Mouse (Mus musculus): Measurements from ENCODE around the gene Olfr543.
"Not testable (repeated sequence)": the region's sequence is repeated elsewhere in the genome, so short reads cannot be mapped to it uniquely, and the experiment has no call there.

Olfr543 gene

DNA sequence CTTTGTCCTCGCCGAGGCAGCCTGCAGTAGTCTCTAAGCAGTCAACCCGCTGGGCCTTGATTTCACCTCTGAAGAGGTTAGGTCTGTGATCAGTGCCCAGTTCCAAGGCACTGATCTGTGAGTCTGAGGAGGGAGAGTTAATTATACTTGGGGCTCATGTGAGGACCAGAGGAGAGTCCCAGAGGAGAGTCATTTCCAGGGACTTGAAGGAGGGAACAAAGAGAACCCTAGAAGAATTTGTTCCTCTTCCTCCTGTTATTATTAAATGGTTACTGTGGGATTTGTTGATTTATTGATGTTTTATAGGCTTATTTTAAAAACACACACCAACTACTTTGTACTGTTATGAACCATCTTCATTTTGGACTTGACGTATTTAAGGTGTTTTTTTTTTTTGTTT is at the start of gene Olfr543:
Olfr543 (minus strand) TSS at position 101 of the 400 bp plus-strand sequence.
- no peak for DNase-seq

DNA sequence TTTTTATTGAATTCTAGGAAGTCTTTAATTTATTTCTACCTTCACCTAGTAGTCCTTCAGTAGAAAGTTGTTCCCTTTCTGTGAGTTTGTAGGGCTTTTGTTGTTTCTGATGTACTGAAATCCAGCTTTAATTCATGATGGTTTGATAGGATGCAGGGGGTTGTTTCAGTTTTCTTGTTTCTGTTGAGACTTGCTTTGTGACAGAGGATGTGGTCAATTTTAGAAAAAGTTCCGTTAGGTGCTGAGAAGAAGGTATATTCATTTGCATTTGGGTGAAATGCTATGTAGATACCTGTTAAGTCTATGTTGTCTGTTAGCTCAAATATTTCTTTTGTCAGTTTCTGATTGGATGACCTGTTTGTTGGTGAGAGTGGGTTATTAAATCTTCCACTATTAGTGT is 47.6 kb upstream of the Olfr543 start:
- no peak for DNase-seq

DNA sequence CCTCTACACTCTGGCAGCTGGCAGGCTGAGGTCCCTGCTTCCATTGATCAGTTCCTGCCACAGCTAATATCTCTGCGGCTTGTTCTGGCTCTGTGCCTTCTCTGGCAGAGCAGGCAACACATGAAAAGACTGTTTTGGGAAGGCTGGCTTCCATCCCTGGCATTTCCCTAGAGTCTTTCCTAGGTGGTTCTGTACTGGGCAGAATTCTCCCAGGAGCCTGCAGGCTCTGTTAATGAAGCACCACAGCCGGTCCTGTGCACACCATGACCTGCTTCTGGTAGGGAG is 35.5 kb upstream of the Olfr543 start:
- no peak for DNase-seq

DNA sequence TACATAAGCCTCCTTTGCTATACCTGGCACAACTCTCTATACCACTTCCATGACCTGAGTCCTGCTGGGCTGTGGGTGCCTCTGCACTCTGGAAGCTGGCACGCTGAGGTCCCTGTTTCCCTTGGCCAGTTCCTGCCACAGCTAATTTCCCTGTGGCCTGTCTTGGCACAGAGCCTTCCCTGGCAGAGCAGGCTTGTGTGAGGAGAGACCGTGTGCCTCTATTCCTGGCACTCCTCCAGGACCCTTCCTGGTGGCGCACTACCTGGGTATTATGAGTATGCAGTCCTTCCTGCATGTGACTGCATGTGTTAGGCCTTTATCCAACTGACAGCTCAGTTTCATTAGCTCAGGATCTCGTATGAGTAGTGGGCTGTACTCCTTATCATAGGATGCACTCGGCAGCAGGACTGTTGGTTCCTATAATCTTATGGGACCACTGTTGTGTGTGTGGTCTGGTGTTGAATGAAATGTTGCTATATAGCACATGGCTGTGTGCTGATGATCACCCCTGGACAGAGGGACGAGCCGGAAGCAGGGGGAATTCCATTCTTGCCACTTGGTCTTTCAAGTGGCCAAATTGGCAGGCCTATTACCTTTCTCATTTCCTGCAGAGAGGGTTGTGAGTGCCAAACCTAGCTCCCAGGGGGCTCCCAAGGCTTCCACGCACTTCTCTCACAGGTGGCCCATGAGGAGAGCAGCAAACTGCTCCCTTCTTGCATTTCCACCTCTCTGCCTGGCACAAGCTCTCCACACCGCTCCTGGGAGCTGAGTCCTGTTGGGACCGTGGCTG is 35.0 kb upstream of the Olfr543 start:
- peak; percentile 14 for DNase-seq

DNA sequence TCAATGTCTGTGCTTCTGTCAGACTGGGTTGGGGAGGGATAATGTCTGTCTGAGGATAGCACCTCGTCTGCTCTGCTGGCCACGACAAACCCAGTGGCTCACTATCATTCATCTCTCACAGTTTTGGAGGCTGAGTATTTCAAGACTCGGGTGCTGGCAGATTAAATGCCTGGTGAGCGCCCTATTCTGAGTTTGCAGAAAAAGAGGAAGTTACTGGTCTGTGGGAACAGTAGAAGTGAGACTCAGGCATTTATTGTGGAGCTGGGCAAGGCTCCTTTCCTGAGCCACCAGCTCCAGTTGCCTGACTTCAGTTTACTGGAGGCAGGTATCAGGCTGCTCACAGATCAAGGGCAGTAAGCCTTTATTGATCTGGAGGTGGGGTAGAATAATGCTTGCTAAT is 32.7 kb upstream of the Olfr543 start:
- DNase-seq: no peak

DNA sequence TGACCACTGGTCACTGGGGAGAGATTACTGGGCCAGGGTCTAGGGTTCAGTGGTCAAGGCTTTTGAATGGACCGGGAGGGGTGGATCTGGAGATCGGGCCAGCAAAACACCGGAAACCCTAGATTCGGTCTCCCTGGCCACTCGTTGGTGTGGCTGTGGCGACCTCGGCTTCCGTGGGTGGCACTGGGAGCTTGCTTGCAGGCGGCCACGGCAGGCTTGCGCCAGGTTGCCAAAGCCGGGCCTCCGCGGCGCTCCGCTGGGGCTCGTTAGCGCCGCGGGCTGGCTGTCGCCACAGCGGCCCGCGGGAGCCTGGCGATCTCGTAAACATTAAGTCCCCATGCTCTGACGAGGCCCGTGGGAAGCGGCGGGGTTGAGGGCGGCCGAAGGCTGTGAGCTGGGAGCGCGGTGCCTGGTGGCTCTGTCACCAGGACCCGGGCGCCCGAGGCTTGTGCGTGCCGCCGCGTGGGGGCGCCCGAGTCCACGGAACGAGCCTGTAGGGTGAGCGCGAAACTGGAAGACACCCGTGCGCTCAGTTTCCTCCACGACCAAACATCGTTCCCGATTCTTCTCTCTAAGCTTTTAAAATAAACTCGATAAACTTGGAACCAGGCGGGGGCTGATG is 31.4 kb upstream of the Olfr543 start:
- DNase-seq: peak; percentile 88

DNA sequence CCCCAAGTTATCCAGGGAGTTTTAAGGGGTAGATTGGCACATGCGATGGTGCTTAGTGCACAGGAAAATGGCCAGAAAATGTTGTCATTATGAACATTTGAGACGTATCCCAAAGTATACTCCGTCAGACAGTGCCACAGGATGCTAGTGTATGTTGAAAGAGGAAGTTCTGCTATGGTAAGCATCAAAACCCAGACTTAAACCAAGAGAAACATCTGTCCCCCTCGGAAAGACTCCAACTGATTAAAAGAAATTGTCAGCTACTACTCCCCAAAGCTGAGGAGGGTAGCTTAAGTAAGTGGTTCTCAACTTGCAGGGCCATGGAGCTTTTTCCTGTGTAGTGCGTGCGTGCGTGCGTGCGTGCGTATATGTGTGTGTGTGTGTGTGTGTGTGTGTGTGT is 30.4 kb upstream of the Olfr543 start:
- DNase-seq: no peak

DNA sequence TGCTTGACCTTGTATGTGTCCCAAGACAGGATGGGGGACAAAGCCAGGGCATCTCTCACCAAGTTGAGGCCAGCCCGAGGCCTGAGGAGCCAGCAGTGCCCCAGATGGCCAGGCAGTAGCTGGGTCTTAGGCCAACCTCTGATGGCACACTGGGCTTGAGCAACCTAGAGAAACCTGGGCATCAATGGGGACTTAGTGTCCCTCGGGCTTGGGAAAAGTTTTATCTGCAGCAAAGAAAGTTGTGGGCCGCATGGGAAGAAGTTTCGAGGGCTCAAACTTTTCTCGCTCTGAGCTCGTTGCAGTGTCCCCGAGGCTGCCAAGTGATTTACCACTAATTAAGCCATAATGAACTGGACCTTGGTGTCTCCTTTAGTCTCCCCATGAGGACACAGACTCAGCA is 28.2 kb upstream of the Olfr543 start:
- no peak for DNase-seq

DNA sequence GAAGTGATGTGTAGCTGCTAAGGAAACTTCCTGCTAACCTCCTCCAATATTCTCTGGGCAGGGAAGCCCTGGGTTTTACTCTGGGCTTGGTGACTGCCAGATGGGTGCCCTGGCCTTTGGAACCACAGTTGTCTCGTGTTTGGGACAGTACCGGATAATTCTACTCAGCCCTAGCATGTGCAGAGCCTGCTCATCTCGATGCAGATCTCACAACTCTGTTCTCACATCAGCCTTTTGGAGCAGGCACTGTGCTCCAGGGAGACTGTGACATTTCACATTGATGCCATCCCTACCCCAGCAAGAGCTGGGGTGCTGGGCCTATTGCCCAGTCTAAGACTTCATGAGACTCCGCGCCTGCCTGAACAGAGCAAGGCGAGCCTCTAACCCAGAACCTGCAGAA is 27.2 kb upstream of the Olfr543 start:
- DNase-seq: no peak

DNA sequence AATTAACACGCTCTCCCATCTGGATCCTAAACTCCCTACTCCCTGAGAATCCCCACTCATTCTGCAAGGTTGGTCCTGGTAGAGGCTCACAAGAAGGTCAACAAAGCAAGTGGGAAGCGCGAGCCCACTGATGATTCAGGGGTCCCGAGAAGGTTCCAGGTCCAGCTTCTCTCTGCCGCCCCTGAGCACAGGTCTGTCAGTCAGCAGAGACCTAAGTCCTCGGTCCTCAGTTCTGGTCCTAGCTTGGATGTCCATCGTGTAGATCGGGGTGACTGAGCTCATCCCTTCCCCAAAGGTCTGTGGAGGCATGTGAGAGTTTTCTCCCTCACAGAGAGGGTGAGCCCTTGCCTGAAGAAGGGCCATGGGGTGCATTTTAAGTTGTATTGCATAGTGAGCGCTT is 26.6 kb upstream of the Olfr543 start:
- DNase-seq: no peak

DNA sequence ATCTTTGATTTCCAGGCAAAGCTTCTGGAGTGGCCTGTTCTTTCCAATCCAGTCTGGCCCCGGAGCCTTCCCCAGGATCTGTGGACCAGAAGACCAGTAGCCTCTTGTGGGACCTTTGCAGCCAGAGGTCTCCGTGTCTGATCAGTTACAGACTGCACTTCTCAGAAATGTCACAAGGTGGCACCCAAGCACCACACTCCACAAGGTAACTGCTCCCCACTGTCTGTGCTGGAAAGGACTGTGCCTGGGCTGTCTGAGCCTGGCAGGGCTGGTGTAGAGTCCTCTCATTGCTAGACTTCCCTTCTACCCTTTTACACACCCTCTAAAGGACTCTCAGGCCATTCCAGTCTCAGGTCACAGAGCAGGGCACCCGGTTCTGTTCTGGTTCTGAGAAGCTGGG is 25.4 kb upstream of the Olfr543 start:
- DNase-seq: peak; percentile 80

DNA sequence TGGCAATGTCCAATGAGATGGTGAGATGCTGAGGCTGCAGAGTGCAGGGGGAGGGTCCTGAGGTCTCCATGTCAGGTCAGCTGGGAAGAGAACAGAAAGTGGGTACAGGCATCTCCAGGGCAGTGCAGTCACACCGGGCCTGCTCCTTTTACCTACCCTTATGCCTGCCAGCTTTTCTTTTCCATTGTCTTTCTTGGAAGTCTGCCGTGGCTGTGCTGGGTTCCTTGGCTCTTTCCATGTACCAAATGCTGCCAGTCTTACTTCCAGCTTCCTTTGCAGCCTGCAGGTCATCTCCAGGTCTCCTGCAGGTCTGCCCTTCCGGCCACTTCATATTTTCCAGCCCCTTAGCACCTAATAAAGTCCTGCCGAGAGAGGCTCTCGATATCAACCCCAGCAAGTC is 20.5 kb upstream of the Olfr543 start:
- no peak for DNase-seq

DNA sequence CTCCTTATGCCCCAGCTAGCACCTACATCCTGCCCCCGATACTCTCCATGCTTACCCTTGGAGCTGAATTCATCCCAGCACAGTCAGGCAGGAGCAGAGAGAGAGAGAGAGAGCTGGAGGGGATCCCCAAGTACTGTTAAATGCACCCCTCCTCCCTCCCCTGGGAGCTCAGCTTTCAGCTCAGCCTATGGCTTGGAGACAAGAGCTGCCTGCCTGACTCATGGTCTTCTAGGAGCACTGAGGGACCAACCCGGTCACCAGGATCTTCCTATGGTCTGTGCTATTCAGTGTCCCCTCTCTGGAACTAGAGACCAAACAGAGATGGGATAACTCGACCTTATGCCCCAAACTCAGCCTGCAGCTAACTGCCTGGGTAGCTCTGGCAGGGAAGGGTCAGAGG is 18.0 kb upstream of the Olfr543 start, which contains the start of gene Olfr545:
Olfr545 (minus strand) TSS at position 101 of the 400 bp plus-strand sequence.
- DNase-seq: no peak

DNA sequence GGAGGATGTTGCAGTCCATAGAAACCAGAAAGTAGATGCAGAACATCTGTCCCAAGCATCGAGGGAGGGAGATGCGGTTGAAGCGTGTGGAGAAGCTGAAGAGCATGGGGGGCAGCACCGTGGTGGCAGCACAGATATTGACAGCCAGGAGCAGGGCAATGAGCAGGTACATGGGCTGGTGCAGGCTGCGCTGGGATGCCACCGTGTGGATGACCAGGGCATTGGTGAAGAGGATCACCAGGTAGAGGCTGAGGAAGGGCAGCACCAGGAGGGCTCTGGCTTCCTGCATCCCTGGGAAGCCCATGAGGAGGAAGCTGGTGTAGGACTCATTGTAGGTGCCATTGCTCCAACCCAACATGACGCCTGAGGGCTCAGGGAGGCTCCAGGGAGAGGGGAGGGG is 12.9 kb upstream of the Olfr543 start:
- DNase-seq: not testable (repeated sequence)

DNA sequence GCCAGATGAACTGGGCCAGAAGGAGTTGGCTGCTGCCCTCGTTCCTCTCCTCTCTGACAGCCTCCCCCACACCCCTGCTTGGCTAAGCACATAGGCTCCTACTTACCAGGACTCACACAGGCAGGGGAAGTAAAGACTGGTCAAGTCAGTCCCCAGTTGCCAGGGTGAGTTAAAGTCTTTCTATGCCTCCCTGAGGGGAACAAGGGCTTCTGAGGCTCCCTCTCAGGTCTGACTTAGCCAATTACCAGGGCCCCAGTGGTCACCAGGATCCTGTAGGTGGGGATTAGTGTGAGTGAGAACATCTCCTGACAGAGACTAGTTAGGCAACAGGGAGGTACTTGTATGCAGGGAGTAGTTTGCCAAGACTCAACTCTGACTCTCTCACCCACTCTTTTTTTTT is 6.7 kb upstream of the Olfr543 start, which contains the start of gene Olfr544:
Olfr544 (minus strand) TSS at position 153 of the 400 bp plus-strand sequence.
- no peak for DNase-seq

DNA sequence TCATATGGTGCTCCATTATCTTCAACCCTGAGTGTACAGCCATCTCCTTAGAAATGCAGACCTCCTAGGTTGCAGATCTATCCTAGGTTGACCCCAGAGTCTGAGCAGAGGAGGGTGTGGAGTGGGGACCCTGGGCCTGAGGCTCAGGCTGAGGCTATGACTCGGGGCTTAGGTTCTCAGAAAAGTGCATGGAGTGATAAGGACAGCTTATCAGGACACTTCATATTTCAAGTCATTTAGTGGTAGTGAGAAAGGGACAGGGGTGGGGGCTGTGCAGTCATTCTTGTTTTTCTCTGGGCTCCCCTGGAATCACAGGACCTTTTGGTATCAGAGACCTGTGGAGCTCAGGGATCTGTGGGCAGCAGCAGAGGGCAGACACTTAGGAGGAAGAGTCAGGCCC is 4.6 kb upstream of the Olfr543 start:
- no peak for DNase-seq

DNA sequence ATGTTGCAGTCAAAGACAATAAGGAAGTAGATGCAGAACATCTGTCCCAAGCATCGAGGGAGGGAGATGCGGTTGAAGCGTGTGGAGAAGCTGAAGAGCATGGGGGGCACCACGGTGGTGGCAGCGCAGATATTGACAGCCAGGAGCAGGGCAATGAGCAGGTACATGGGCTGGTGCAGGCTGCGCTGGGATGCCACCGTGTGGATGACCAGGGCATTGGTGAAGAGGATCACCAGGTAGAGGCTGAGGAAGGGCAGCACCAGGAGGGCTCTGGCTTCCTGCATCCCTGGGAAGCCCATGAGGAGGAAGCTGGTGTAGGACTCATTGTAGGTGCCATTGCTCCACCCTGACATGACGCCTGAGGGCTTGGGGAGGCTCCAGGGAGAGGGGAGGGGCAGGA is 3.3 kb upstream of the Olfr543 start:
- not testable (repeated sequence) for DNase-seq

DNA sequence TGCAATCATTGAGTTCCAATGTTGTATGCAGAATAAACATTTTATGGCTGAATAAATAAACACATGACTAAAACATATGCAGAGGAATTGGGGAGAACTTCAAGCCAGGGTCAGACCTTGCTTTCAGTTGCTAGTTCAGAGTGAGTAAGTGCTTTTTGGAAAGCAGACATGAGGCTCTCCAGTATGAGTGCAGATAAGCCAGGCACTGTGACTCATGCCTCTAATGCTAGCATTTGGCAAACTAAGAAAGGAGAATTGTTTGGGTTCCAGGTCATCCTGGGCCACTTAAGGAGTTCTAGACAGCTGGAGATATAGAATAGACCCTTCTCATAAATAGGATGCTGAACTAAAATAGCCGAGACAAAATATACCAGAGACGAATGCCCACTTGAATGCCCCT is 2.2 kb upstream of the Olfr543 start:
- no peak for DNase-seq

DNA sequence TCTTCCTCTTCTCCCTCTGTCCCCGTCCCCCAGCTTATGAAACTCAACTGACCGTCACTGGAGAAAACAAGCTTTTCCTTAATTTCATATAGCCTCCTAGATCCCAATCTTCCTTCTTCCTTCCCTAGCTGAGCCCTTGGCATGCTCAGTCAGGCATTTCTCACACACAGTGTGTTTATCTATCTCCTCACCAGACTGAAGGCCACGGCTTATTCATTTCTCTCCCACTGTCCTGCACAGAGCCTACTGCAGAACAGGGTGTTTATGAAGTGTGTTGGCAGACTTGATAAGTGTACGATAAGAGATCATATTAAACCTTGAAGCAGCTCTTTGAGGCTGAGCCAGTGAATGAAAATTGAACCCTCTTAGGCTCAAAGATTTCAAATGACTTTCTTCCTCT is 658 bp downstream of the Olfr543 start:
- DNase-seq: no peak

DNA sequence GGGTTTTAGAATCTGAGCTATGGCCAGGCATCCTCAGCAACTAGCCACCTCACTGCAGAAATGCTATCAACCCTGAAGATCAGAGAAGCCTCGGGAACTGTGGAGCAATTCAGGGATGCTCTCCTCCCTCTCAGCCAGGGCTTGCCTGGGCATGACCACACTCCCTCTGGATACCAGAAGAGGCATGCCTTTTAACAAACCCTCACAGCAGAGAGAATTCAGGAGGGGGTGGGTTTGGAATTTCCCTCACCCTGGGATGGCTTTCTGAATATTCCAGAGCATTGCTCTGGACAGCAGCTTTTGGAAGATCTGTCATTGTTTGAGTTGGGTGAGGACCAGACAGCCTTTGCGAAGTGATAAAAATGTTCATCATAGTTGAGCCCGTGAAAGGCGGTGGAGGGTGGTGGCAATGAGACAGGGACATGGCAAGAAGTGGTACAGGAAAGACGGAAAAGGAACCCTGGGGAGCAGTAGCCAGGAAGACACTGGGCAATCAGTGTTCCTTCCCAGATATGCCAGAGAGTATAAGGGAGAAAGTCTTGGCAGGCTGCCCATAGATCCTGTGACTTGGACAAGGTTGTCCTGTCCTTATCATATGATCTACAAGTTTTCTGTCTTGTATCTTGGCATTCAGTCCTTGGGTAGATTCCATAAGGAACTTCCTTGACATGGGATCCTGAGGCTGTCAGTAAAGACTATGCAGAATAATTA is 2.0 kb downstream of the Olfr543 start:
- no peak for DNase-seq

DNA sequence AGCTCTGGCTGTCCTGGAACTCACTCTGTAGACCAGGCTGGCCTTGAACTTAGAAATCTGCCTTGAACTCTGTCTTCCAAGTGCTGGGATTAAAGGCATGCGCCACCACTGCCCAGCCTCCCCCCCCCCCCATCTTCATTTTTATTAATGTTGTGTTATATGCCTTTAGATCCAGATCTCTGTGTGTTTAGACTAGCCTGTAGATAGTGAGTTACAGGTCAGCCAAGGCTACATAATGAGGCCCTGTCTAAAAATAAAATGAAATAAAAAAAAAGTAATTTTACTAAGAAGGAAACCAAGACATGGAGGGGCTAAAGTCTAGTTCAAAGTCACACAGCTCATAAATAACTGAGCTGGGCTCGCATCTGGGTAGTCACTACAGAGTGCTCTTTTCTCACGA is 2.6 kb downstream of the Olfr543 start:
- no peak for DNase-seq

DNA sequence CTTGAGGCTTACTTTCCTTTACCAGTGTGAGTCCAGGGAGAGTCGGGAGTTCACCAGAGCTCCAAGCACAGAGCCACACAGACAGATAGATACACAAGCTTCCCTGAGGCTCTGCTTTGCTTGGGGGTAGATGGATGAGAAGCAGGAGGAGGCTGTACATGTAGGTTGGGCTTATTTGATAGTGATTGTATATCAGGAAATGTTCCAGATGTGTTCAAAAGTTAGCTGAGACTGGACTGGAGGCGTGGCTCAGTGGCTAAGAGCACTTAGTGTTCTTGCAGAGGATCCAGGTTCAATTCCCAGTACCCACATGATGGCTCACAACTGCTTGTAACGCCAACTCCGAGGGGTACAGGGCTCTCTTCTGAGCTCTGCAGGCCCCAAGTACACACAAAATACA is 3.1 kb downstream of the Olfr543 start:
- DNase-seq: no peak

DNA sequence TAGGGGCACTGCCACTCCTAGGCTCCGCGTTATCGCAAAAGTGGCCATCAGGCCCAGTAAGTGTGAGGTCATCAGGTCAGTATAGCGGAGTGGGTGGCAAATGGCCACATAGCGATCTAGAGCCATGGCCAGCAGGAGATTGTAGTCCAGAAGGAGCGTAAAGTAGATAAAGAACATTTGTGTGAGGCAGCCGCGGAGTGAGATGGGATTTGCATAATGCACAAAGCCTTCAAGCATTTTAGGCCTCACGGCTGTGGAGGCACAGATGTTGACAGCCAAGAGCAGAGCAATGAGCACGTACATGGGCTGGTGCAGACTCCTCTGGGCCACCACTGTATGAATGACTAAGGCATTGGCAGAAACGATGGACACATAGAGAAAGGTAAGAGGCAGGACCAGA is 4.1 kb downstream of the Olfr543 start:
- DNase-seq: peak; percentile 23

DNA sequence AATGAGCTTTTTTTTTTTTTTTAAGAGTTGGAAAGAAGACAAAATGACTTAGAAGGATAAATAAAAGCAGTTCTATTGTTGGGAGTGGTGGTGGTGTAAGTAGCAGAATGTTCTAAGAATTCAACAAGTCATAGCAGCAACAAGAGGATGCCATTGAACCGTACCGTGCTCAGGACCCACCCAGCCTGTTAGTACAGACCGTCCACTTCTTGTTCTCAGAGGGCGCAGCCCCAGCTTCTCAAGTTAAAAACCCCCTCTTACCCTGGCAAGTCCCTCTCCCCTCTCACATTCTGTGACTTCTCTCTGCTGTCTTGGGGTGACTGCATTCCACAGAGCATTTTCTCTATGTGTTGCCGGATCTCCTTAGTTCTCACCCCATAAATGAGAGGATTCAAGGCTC is 4.9 kb downstream of the Olfr543 start:
- DNase-seq: no peak

All from retina, postnatal 1 day (tissue).